In genomic region chr13:94062349-94063111, GRCm38 (mm10) we compare ENCODE assay signal across 8 mouse cellular contexts. TPM values are rescaled to one million over a fixed set of nuclear protein-coding genes. Genes with fewer than 3 reads are reported as not detected.
DNase-seq lines count a peak whose midpoint lies in the region; ATAC-seq and TF ChIP-seq lines count a peak whose summit lies in the region.

No protein-coding gene starts in this region.

- H3K4me1 ChIP-seq in embryonic facial prominence, embryonic 11.5 days (ENCODE audit: control insufficient read depth, insufficient read depth, low read length): peaks cover 7% of the 10 kb centered on the region
- peaks cover 25% of the 10 kb centered on the region for H3K4me1 ChIP-seq in intestine, embryonic 16.5 days (ENCODE audit: control insufficient read depth, insufficient read depth, low read length)
- H3K4me1 ChIP-seq in liver, postnatal 0 days (ENCODE audit: insufficient read depth): peaks cover 12% of the 10 kb centered on the region
- peaks cover 13% of the 10 kb centered on the region for H3K4me1 ChIP-seq in thymus, adult 2 months (replicated peaks; ENCODE audit: control insufficient read depth, insufficient read depth, low read length)

- H3K27ac ChIP-seq in embryonic facial prominence, embryonic 11.5 days (replicated peaks; ENCODE audit: low read depth, low read length): no peak overlapping the region
- no peak overlapping the region for H3K27ac ChIP-seq in intestine, embryonic 16.5 days (ENCODE audit: low read length)
- no peak overlapping the region for H3K27ac ChIP-seq in liver, postnatal 0 days (ENCODE audit: low read depth)
- H3K27ac ChIP-seq in thymus, adult 2 months (ENCODE audit: control insufficient read depth, insufficient read depth, low read length): no peak overlapping the region

- 17% methylated on average over 21 of the region's 21 CpGs for WGBS in embryonic facial prominence, embryonic 11.5 days
- WGBS in intestine, embryonic 16.5 days: 16% methylated on average over 21 of the region's 21 CpGs
- WGBS in liver, postnatal 0 days (ENCODE audit: insufficient replicate concordance): 11% methylated on average over 21 of the region's 21 CpGs
- 20% methylated on average over 21 of the region's 21 CpGs for WGBS in thymus, adult 2 months

- ATAC-seq in embryonic facial prominence, embryonic 11.5 days (replicated peaks; ENCODE audit: insufficient number of reproducible peaks, low FRiP score, low TSS enrichment, low read depth): no peak
- ATAC-seq in intestine, embryonic 16.5 days: peak; percentile 58
- ATAC-seq in liver, postnatal 0 days: peak; percentile 58

- H3K36me3 ChIP-seq in embryonic facial prominence, embryonic 11.5 days (replicated peaks; ENCODE audit: control insufficient read depth, insufficient read depth, low read depth, low read length): no peaks in the 10 kb centered on the region
- H3K36me3 ChIP-seq in intestine, embryonic 16.5 days (ENCODE audit: control insufficient read depth, insufficient read depth, low read length): no peaks in the 10 kb centered on the region
- H3K36me3 ChIP-seq in liver, postnatal 0 days (replicated peaks; ENCODE audit: insufficient read depth, low read length): no peaks in the 10 kb centered on the region
- H3K36me3 ChIP-seq in thymus, adult 2 months (ENCODE audit: control insufficient read depth, insufficient read depth, low read length): no peaks in the 10 kb centered on the region

- no peaks in the 10 kb centered on the region for H3K27me3 ChIP-seq in embryonic facial prominence, embryonic 11.5 days (ENCODE audit: control insufficient read depth, insufficient read depth, low read length)
- no peaks in the 10 kb centered on the region for H3K27me3 ChIP-seq in intestine, embryonic 16.5 days (replicated peaks; ENCODE audit: control insufficient read depth, insufficient read depth, low read length)
- H3K27me3 ChIP-seq in liver, postnatal 0 days (ENCODE audit: insufficient read depth, low read length): peaks cover 19% of the 10 kb centered on the region
- H3K27me3 ChIP-seq in thymus, adult 2 months (ENCODE audit: control insufficient read depth, insufficient read depth, low read length): peaks cover 5% of the 10 kb centered on the region; the same call in 1 of the 2 replicates

- H3K9me3 ChIP-seq in embryonic facial prominence, embryonic 11.5 days (replicated peaks; ENCODE audit: control insufficient read depth, low read length): no peaks in the 10 kb centered on the region
- H3K9me3 ChIP-seq in intestine, embryonic 16.5 days (ENCODE audit: control insufficient read depth, low read length): no peaks in the 10 kb centered on the region
- no peaks in the 10 kb centered on the region for H3K9me3 ChIP-seq in liver, postnatal 0 days (ENCODE audit: low read length)

- peak; percentile 27 to 47 for DNase-seq in right cerebral cortex, postnatal 10 days (ENCODE audit: low spot score in 2 of 2)
- DNase-seq in right cerebral cortex, postnatal 25 days: no peak
- DNase-seq in embryonic facial prominence, embryonic 11.5 days (ENCODE audit: low spot score): no peak
- DNase-seq in liver, postnatal 0 days: peak; percentile 55
- no peak for DNase-seq in spleen, postnatal 36 days (ENCODE audit: low spot score in 2 of 2)
- DNase-seq in gastrocnemius, adult 18-20 months (ENCODE audit: low spot score): no peak
- no peak for DNase-seq in thymus, adult 2 months

- no peak overlapping the region for H3K9ac ChIP-seq in embryonic facial prominence, embryonic 11.5 days (replicated peaks; ENCODE audit: low read length)
- H3K9ac ChIP-seq in intestine, embryonic 16.5 days (ENCODE audit: low read depth, low read length): peak overlapping the region; percentile 44; the same call in 1 of the 2 replicates
- 0 out of 2 replicates have a peak overlapping the region, but pooled peaks have one; percentile 21 for H3K9ac ChIP-seq in liver, postnatal 0 days (replicated peaks)

- no peak for TF ChIP-seq POLR2A in thymus, adult 2 months (IDR thresholded peaks at IDR 0.05; ENCODE audit: control insufficient read depth, extremely low read depth, insufficient read depth, low read length, poor library complexity)

- TF ChIP-seq CTCF in liver, postnatal 0 days (IDR thresholded peaks at IDR 0.05; ENCODE audit: low read depth): no peak
- TF ChIP-seq CTCF in thymus, adult 2 months (IDR thresholded peaks at IDR 0.05; ENCODE audit: borderline replicate concordance, control insufficient read depth, extremely low read depth, insufficient read depth, low read length, poor library complexity): no peak

- no peak for TF ChIP-seq EP300 in liver, postnatal 0 days (IDR thresholded peaks at IDR 0.05; ENCODE audit: low read depth)

- peak overlapping the region; percentile 22 for H3K4me2 ChIP-seq in embryonic facial prominence, embryonic 11.5 days (ENCODE audit: low read depth, low read length)
- H3K4me2 ChIP-seq in intestine, embryonic 16.5 days (ENCODE audit: low read depth, low read length): peak overlapping the region; percentile 40
- peak overlapping the region; percentile 47 for H3K4me2 ChIP-seq in liver, postnatal 0 days (ENCODE audit: low read depth, low read length)

- no peak overlapping the region for H3K4me3 ChIP-seq in embryonic facial prominence, embryonic 11.5 days (ENCODE audit: low read depth, low read length)
- peak overlapping the region; percentile 18 for H3K4me3 ChIP-seq in intestine, embryonic 16.5 days (ENCODE audit: low read length)
- no peak overlapping the region for H3K4me3 ChIP-seq in liver, postnatal 0 days (ENCODE audit: low read depth, low read length)
- H3K4me3 ChIP-seq in thymus, adult 2 months (ENCODE audit: control insufficient read depth, insufficient read depth, low read length): no peak overlapping the region

RNA-seq across cellular contexts. Expression of gene Lhfpl2, which starts 4.9 kb away (rescaled TPM):
- 39.1 and 41.2 TPM in 2 replicates for polyA plus RNA-seq in embryonic facial prominence, embryonic 11.5 days (2014; fragmentation: Nextera tagmentation; extraction: Ambion mirVana)
- 15.1 and 15.4 TPM in 2 replicates for polyA plus RNA-seq in intestine, embryonic 16.5 days (2015; fragmentation: Nextera tagmentation; extraction: Ambion mirVana)
- 4.3 and 4.6 TPM in 2 replicates for polyA plus RNA-seq in liver, postnatal 0 days (2015; fragmentation: Nextera tagmentation; extraction: Ambion mirVana)
- total RNA-seq in gastrocnemius, adult 18-20 months (2021): 1 to 10 TPM; 1.5 to 4.6 TPM
- polyA plus RNA-seq in thymus, adult 2 months (2012; rRNA removed): 6.6 and 8.2 TPM in 2 replicates

Comparison
In these comparisons a context has a peak if more than half of its experiments do, and no peak if none do; other contexts are left out.
1. DNase-seq: peak in right cerebral cortex, postnatal 10 days (2 of 2) and liver, postnatal 0 days (single experiment); none in right cerebral cortex, postnatal 25 days (single experiment), embryonic facial prominence, embryonic 11.5 days (single experiment), spleen, postnatal 36 days (0 of 2), gastrocnemius, adult 18-20 months (single experiment) and thymus, adult 2 months (single experiment).
2. Peak in every context shown above with its lines, with median percentiles within 50 percentile points of each other: H3K4me2 ChIP-seq.